Mouse (Mus musculus): ENCODE data around the gene Klb.

DNA sequence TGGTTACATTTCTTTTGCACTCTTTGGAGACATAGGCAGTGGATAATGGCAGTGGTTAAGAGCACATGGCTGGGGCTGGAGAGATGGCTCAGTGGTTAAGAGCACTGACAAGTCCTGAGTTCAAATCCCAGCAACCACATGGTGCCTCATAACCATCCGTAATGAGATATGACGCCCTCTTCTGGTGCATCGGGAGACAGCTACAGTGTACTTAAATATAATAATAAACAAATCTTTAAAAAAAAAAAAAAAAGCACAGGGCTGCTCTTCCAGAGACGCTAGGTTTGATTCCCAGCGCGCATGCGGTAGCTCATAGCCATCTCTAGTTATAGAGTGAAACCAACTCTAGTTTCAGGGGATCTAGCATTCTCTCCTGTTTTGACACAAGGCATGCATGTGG, 46.3 kb downstream of the Klb start:
- TF ChIP-seq EP300 (IDR thresholded peaks at IDR 0.05; ENCODE audit: low read length): no peak
- TF ChIP-seq POLR2A (IDR thresholded peaks at IDR 0.05; ENCODE audit: low read depth, low read length): no peak
- no peak for TF ChIP-seq CHD2 (IDR thresholded peaks at IDR 0.05; ENCODE audit: low read length)
- TF ChIP-seq CTCF (conservative IDR thresholded peaks at IDR 0.05 in 1 of 2, IDR thresholded peaks at IDR 0.05 in 1 of 2; ENCODE audit: low read depth in 2 of 2, low read length in 2 of 2): no peak
- TF ChIP-seq GABPA (IDR thresholded peaks at IDR 0.05; ENCODE audit: insufficient replicate concordance, low read depth, low read length): no peak
- no peak for TF ChIP-seq CHD1 (IDR thresholded peaks at IDR 0.05; ENCODE audit: low read depth, low read length)
- TF ChIP-seq MAZ (IDR thresholded peaks at IDR 0.05; ENCODE audit: low read depth, low read length): no peak
- no peak for TF ChIP-seq MXI1 (IDR thresholded peaks at IDR 0.05; ENCODE audit: low read depth, low read length)
- no peak for TF ChIP-seq USF2 (conservative IDR thresholded peaks at IDR 0.05; ENCODE audit: low read depth, low read length)
- TF ChIP-seq ZNF384 (IDR thresholded peaks at IDR 0.05; ENCODE audit: low read depth, low read length): no peak
- TF ChIP-seq BHLHE40 (IDR thresholded peaks at IDR 0.05; ENCODE audit: low read depth, low read length): no peak
- TF ChIP-seq ZKSCAN1 (IDR thresholded peaks at IDR 0.05; ENCODE audit: borderline replicate concordance, low read depth, low read length): no peak
